ENCODE assay signal across 9 mouse cellular contexts in genomic region chr17:24415011-24415410, GRCm38 (mm10). TPM values are rescaled to one million over a fixed set of nuclear protein-coding genes. Genes with fewer than 3 reads are reported as not detected.
A peak's percentile ranks its signal among the peaks of the same experiment; 100 is the strongest.
DNase-seq lines count a peak whose midpoint lies in the region; ATAC-seq and TF ChIP-seq lines count a peak whose summit lies in the region.
"Had no signal": no experiment of that assay in that cellular context is flagged by ENCODE, and none has a peak within 500 bp of the region (broad histone marks: within the 10 kb centered on the region; RNA-seq: fewer than 3 reads in every experiment).

No protein-coding gene starts in this region.

- TF ChIP-seq POLR2A in bone marrow, adult 2 months (IDR thresholded peaks at IDR 0.05; ENCODE audit: borderline replicate concordance, control insufficient read depth, low read depth, low read length) = no peak

- peaks cover 20% of the 10 kb centered on the region for H3K4me1 ChIP-seq in heart, postnatal 0 days (ENCODE audit: control insufficient read depth, insufficient read depth)
- no peaks in the 10 kb centered on the region; the same call in 1 of the 2 replicates for H3K4me1 ChIP-seq in bone marrow, adult 2 months (ENCODE audit: control insufficient read depth, insufficient read depth, low read length)
- peaks cover 18% of the 10 kb centered on the region; the same call in 1 of the 2 replicates for H3K4me1 ChIP-seq in hindbrain, embryonic 14.5 days (replicated peaks; ENCODE audit: control insufficient read depth, insufficient read depth, low read length)
- H3K4me1 ChIP-seq in midbrain, embryonic 15.5 days = peaks cover 22% of the 10 kb centered on the region

- TF ChIP-seq EP300 in heart, postnatal 0 days (IDR thresholded peaks at IDR 0.05; ENCODE audit: low read depth) = no peak

- no peaks in the 10 kb centered on the region for H3K27me3 ChIP-seq in heart, postnatal 0 days (ENCODE audit: control insufficient read depth, insufficient read depth, low read length)
- no peaks in the 10 kb centered on the region for H3K27me3 ChIP-seq in hindbrain, embryonic 14.5 days (ENCODE audit: control insufficient read depth, insufficient read depth, low read length)
- no peaks in the 10 kb centered on the region for H3K27me3 ChIP-seq in midbrain, embryonic 15.5 days (replicated peaks)
- H3K27me3 ChIP-seq: Patski had no signal

- H3K9me3 ChIP-seq in heart, postnatal 0 days (replicated peaks; ENCODE audit: control insufficient read depth, low read length) = no peaks in the 10 kb centered on the region
- no peaks in the 10 kb centered on the region for H3K9me3 ChIP-seq in hindbrain, embryonic 14.5 days (ENCODE audit: control insufficient read depth, low read length)
- H3K9me3 ChIP-seq in midbrain, embryonic 15.5 days = no peaks in the 10 kb centered on the region

- DNase-seq in heart, postnatal 0 days (ENCODE audit: low spot score) = peak; percentile 7
- DNase-seq in heart, adult 8-10 months (ENCODE audit: low spot score) = no peak
- no peak for DNase-seq in hindbrain, embryonic 14.5 days (ENCODE audit: low spot score)
- no peak for DNase-seq in ovary, postnatal 10 days (ENCODE audit: low spot score)
- no peak for DNase-seq in layer of hippocampus, postnatal 14 days (ENCODE audit: low spot score in 2 of 2)
- DNase-seq in layer of hippocampus, adult 8-10 months (ENCODE audit: low spot score in 2 of 2) = no peak

- H3K4me2 ChIP-seq in heart, postnatal 0 days (ENCODE audit: low read depth, low read length) = peak overlapping the region; percentile 88
- H3K4me2 ChIP-seq in hindbrain, embryonic 14.5 days (replicated peaks) = peak overlapping the region; percentile 73
- peak overlapping the region; percentile 86 for H3K4me2 ChIP-seq in midbrain, embryonic 15.5 days

- H3K27ac ChIP-seq in heart, postnatal 0 days (ENCODE audit: low read depth) = peak overlapping the region; percentile 89
- peak overlapping the region; percentile 89 for H3K27ac ChIP-seq in bone marrow, adult 2 months (ENCODE audit: control insufficient read depth, insufficient read depth, low read depth, low read length, poor library complexity)
- H3K27ac ChIP-seq in hindbrain, embryonic 14.5 days = peak overlapping the region; percentile 90
- H3K27ac ChIP-seq in midbrain, embryonic 15.5 days = peak overlapping the region; percentile 88

- under 1% methylated on average over 21 of the region's 21 CpGs for WGBS in heart, postnatal 0 days
- WGBS in bone marrow, adult 2 months = 0% methylated on average over 21 of the region's 21 CpGs
- WGBS in hindbrain, embryonic 14.5 days = 0% methylated on average over 21 of the region's 21 CpGs
- under 1% methylated on average over 21 of the region's 21 CpGs for WGBS in midbrain, embryonic 15.5 days

- no peak for TF ChIP-seq CTCF in heart, postnatal 0 days (IDR thresholded peaks at IDR 0.05; ENCODE audit: low read depth)
- no peak for TF ChIP-seq CTCF in bone marrow, adult 2 months (IDR thresholded peaks at IDR 0.05; ENCODE audit: control insufficient read depth, insufficient read depth, low read length)

- ATAC-seq in heart, postnatal 0 days (ENCODE audit: insufficient read depth, low read depth) = no peak
- no peak for ATAC-seq in hindbrain, embryonic 14.5 days (ENCODE audit: low FRiP score)
- peak; percentile 7; the same call in 1 of the 2 replicates for ATAC-seq in midbrain, embryonic 15.5 days (replicated peaks)

- peaks cover 49% of the 10 kb centered on the region for H3K36me3 ChIP-seq in heart, postnatal 0 days (replicated peaks; ENCODE audit: control insufficient read depth, insufficient read depth, low read length)
- peaks cover 52% of the 10 kb centered on the region for H3K36me3 ChIP-seq in hindbrain, embryonic 14.5 days (replicated peaks; ENCODE audit: control insufficient read depth, insufficient read depth)
- peaks cover 18% of the 10 kb centered on the region for H3K36me3 ChIP-seq in midbrain, embryonic 15.5 days (replicated peaks)

- peak overlapping the region; percentile 88 for H3K9ac ChIP-seq in heart, postnatal 0 days (replicated peaks; ENCODE audit: low read depth, low read length)
- H3K9ac ChIP-seq in hindbrain, embryonic 14.5 days = peak overlapping the region; percentile 87
- H3K9ac ChIP-seq in midbrain, embryonic 15.5 days = peak overlapping the region; percentile 73

- H3K4me3 ChIP-seq in heart, postnatal 0 days (ENCODE audit: low read depth, low read length) = peak overlapping the region; percentile 86
- H3K4me3 ChIP-seq in bone marrow, adult 2 months (replicated peaks; ENCODE audit: control insufficient read depth, low read depth, low read length) = peak overlapping the region; percentile 99
- H3K4me3 ChIP-seq in hindbrain, embryonic 14.5 days (replicated peaks; ENCODE audit: low read length) = peak overlapping the region; percentile 80
- peak overlapping the region; percentile 72 for H3K4me3 ChIP-seq in midbrain, embryonic 15.5 days

RNA-seq across cellular contexts. Expression of gene Rnps1, which starts 0.6 kb away (rescaled TPM):
- 123 and 174 TPM in 2 replicates for total RNA-seq in heart, postnatal 0 days (2014; rRNA removed; ENCODE audit: low replicate concordance)
- polyA plus RNA-seq in heart, postnatal 0 days (2015; fragmentation: Nextera tagmentation; extraction: Ambion mirVana) = 127 and 135 TPM in 2 replicates
- 10 to 100 TPM; 59.7 to 61.4 (median 60.7) TPM for total RNA-seq in heart, adult 8-10 months (2022)
- 53.5 and 73.6 TPM in 2 replicates for polyA plus RNA-seq in bone marrow, adult 2 months (2011; ENCODE audit: insufficient read depth, insufficient read length, low replicate concordance, missing spikeins)
- polyA plus RNA-seq in hindbrain, embryonic 14.5 days (2014; fragmentation: Nextera tagmentation; extraction: Ambion mirVana) = 278 and 280 TPM in 2 replicates
- 364 and 368 TPM in 2 replicates for polyA plus RNA-seq in midbrain, embryonic 15.5 days (2015; fragmentation: Nextera tagmentation; extraction: Ambion mirVana)
- total RNA-seq in layer of hippocampus, postnatal 14 days (2021) = 100 to 1,000 TPM; 133 to 141 TPM
- 100 to 1,000 TPM; 122 to 134 (median 134) TPM for total RNA-seq in layer of hippocampus, adult 8-10 months (2022)

RNA-seq across cellular contexts. Expression of gene Eci1, which starts 11.4 kb away (rescaled TPM):
- 440 and 624 TPM in 2 replicates for total RNA-seq in heart, postnatal 0 days (2014; rRNA removed; ENCODE audit: low replicate concordance)
- 595 and 640 TPM in 2 replicates for polyA plus RNA-seq in heart, postnatal 0 days (2015; fragmentation: Nextera tagmentation; extraction: Ambion mirVana)
- total RNA-seq in heart, adult 8-10 months (2022) = 100 to 1,000 TPM; 455 to 534 (median 495) TPM
- 10.7 and 11.8 TPM in 2 replicates for polyA plus RNA-seq in bone marrow, adult 2 months (2011; ENCODE audit: insufficient read depth, insufficient read length, low replicate concordance, missing spikeins)
- 36.2 and 46.0 TPM in 2 replicates for polyA plus RNA-seq in hindbrain, embryonic 14.5 days (2014; fragmentation: Nextera tagmentation; extraction: Ambion mirVana)
- polyA plus RNA-seq in midbrain, embryonic 15.5 days (2015; fragmentation: Nextera tagmentation; extraction: Ambion mirVana) = 35.4 and 36.4 TPM in 2 replicates
- total RNA-seq in layer of hippocampus, postnatal 14 days (2021) = 10 to 100 TPM; 25.4 to 28.0 TPM
- total RNA-seq in layer of hippocampus, adult 8-10 months (2022) = 10 to 100 TPM; 23.1 to 33.9 (median 27.9) TPM

RNA-seq across cellular contexts. Expression of gene Dnase1l2, which starts 27.9 kb away (rescaled TPM):
- 1.9 and 4.5 TPM in 2 replicates for total RNA-seq in heart, postnatal 0 days (2014; rRNA removed; ENCODE audit: low replicate concordance)
- 0.36 and 0.44 TPM in 2 replicates for polyA plus RNA-seq in heart, postnatal 0 days (2015; fragmentation: Nextera tagmentation; extraction: Ambion mirVana)
- total RNA-seq in heart, adult 8-10 months (2022) = 1 to 10 TPM in 3 of 4 experiments, under 1 TPM in 1; 0.91 to 1.4 (median 1.1) TPM
- polyA plus RNA-seq in bone marrow, adult 2 months (2011; ENCODE audit: insufficient read depth, insufficient read length, low replicate concordance, missing spikeins) = 5.0 and 21.3 TPM in 2 replicates
- 3.6 and 6.0 TPM in 2 replicates for polyA plus RNA-seq in hindbrain, embryonic 14.5 days (2014; fragmentation: Nextera tagmentation; extraction: Ambion mirVana)
- 7.3 and 9.6 TPM in 2 replicates for polyA plus RNA-seq in midbrain, embryonic 15.5 days (2015; fragmentation: Nextera tagmentation; extraction: Ambion mirVana)
- 1 to 10 TPM; 5.2 to 8.1 TPM for total RNA-seq in layer of hippocampus, postnatal 14 days (2021)
- 10 to 100 TPM in 1 of 4 experiments, 1 to 10 TPM in 3; 5.8 to 12.1 (median 8.2) TPM for total RNA-seq in layer of hippocampus, adult 8-10 months (2022)

RNA-seq across cellular contexts. Expression of gene E4f1, which starts 55.1 kb away (rescaled TPM):
- total RNA-seq in heart, postnatal 0 days (2014; rRNA removed; ENCODE audit: low replicate concordance) = 19.6 and 20.6 TPM in 2 replicates
- polyA plus RNA-seq in heart, postnatal 0 days (2015; fragmentation: Nextera tagmentation; extraction: Ambion mirVana) = 14.0 and 17.8 TPM in 2 replicates
- total RNA-seq in heart, adult 8-10 months (2022) = 10 to 100 TPM; 11.2 to 14.7 (median 11.9) TPM
- polyA plus RNA-seq in bone marrow, adult 2 months (2011; ENCODE audit: insufficient read depth, insufficient read length, low replicate concordance, missing spikeins) = 34.5 and 70.1 TPM in 2 replicates
- polyA plus RNA-seq in hindbrain, embryonic 14.5 days (2014; fragmentation: Nextera tagmentation; extraction: Ambion mirVana) = 20.6 and 25.8 TPM in 2 replicates
- 53.1 and 55.6 TPM in 2 replicates for polyA plus RNA-seq in midbrain, embryonic 15.5 days (2015; fragmentation: Nextera tagmentation; extraction: Ambion mirVana)
- 10 to 100 TPM; 27.8 to 32.3 TPM for total RNA-seq in layer of hippocampus, postnatal 14 days (2021)
- 10 to 100 TPM; 31.0 to 44.2 (median 38.4) TPM for total RNA-seq in layer of hippocampus, adult 8-10 months (2022)

RNA-seq across cellular contexts. Expression of gene Pgp, which starts 55.2 kb away (rescaled TPM):
- 48.4 and 62.3 TPM in 2 replicates for total RNA-seq in heart, postnatal 0 days (2014; rRNA removed; ENCODE audit: low replicate concordance)
- polyA plus RNA-seq in heart, postnatal 0 days (2015; fragmentation: Nextera tagmentation; extraction: Ambion mirVana) = 65.8 and 70.6 TPM in 2 replicates
- 10 to 100 TPM; 39.9 to 44.4 (median 41.4) TPM for total RNA-seq in heart, adult 8-10 months (2022)
- polyA plus RNA-seq in bone marrow, adult 2 months (2011; ENCODE audit: insufficient read depth, insufficient read length, low replicate concordance, missing spikeins) = 33.0 and 34.7 TPM in 2 replicates
- polyA plus RNA-seq in hindbrain, embryonic 14.5 days (2014; fragmentation: Nextera tagmentation; extraction: Ambion mirVana) = 71.2 and 73.5 TPM in 2 replicates
- polyA plus RNA-seq in midbrain, embryonic 15.5 days (2015; fragmentation: Nextera tagmentation; extraction: Ambion mirVana) = 63.7 and 67.1 TPM in 2 replicates
- total RNA-seq in layer of hippocampus, postnatal 14 days (2021) = 10 to 100 TPM; 71.8 to 73.5 TPM
- total RNA-seq in layer of hippocampus, adult 8-10 months (2022) = 10 to 100 TPM; 54.8 to 62.3 (median 57.7) TPM

Comparison
In these comparisons a context has a peak if more than half of its experiments do, and no peak if none do; other contexts are left out.
1. RNA of gene Eci1, which starts 11.4 kb away (total RNA-seq): 440 to 624 TPM in heart, postnatal 0 days and 455 to 534 TPM in heart, adult 8-10 months; 23.1 to 33.9 TPM in layer of hippocampus, adult 8-10 months and 25.4 to 28.0 TPM in layer of hippocampus, postnatal 14 days; every median in the first group is over 10 times any median in the second.
2. Peak in every context shown above with its lines, with median percentiles within 50 percentile points of each other: H3K27ac ChIP-seq, H3K4me2 ChIP-seq, H3K4me3 ChIP-seq and H3K9ac ChIP-seq.